Mouse (Mus musculus): ENCODE data around the gene Mgat1. TPM values are rescaled to one million over a fixed set of nuclear protein-coding genes. Genes with fewer than 3 reads are reported as not detected.

Gene Mgat1
- total and polyA plus RNA-seq, 2 experiments from 2014 or later: 33.9 to 88.1 TPM

- no peak overlapping the region for H3K4me3 ChIP-seq (ENCODE audit: low read depth, low read length)
- H3K36me3 ChIP-seq (ENCODE audit: insufficient read depth, low read length): peaks cover 19% of the 10 kb centered on the region
- no peaks in the 10 kb centered on the region for H3K4me1 ChIP-seq (ENCODE audit: insufficient read depth, low read length)
- H3K27ac ChIP-seq (ENCODE audit: low read depth, low read length): no peak overlapping the region
- 94% methylated on average over 6 of the region's 6 CpGs for WGBS
- H3K4me2 ChIP-seq (ENCODE audit: low read depth, low read length, poor library complexity, severe bottlenecking): no peak overlapping the region
- no peaks in the 10 kb centered on the region for H3K9me3 ChIP-seq (ENCODE audit: low read length)
- ATAC-seq (ENCODE audit: low FRiP score) (no peak), DNase-seq (ENCODE audit: low spot score) (no peak)
- H3K9ac ChIP-seq (replicated peaks; ENCODE audit: low read length, poor library complexity, severe bottlenecking): no peak overlapping the region
- no peaks in the 10 kb centered on the region for H3K27me3 ChIP-seq (ENCODE audit: insufficient read depth, low read length)
- no peak for TF ChIP-seq CTCF (IDR thresholded peaks at IDR 0.05)
Observed at GRCm38 (mm10) chr11:49263149-49263548, 19.2 kb downstream of the Mgat1 start.

GRCm38 (mm10) chr11:49264081-49264480 is 20.1 kb downstream of the Mgat1 start:
- Histone ChIP-seq H3K4me3 (ENCODE audit: low read depth, low read length) (no peak overlapping the region), H3K27ac (ENCODE audit: low read depth, low read length) (no peak overlapping the region), H3K4me1 (ENCODE audit: insufficient read depth, low read length) (no peaks in the 10 kb centered on the region), H3K9ac (replicated peaks; ENCODE audit: low read length, poor library complexity, severe bottlenecking) (no peak overlapping the region), H3K4me2 (ENCODE audit: low read depth, low read length, poor library complexity, severe bottlenecking) (no peak overlapping the region), H3K27me3 (ENCODE audit: insufficient read depth, low read length) (no peaks in the 10 kb centered on the region), H3K36me3 (ENCODE audit: insufficient read depth, low read length) (peaks cover 19% of the 10 kb centered on the region), H3K9me3 (ENCODE audit: low read length) (no peaks in the 10 kb centered on the region)
- WGBS: 85% methylated on average over 7 of the region's 7 CpGs
- no peak for TF ChIP-seq CTCF (IDR thresholded peaks at IDR 0.05)
- ATAC-seq (ENCODE audit: low FRiP score) (no peak), DNase-seq (ENCODE audit: low spot score) (no peak)

GRCm38 (mm10) chr11:49264622-49265021 is 20.6 kb downstream of the Mgat1 start:
- H3K9ac ChIP-seq (replicated peaks; ENCODE audit: low read length, poor library complexity, severe bottlenecking): no peak overlapping the region
- WGBS: 78% methylated on average over 11 of the region's 11 CpGs
- H3K4me1 ChIP-seq (ENCODE audit: insufficient read depth, low read length): no peaks in the 10 kb centered on the region
- no peak overlapping the region for H3K4me3 ChIP-seq (ENCODE audit: low read depth, low read length)
- DNase-seq (ENCODE audit: low spot score) (no peak), ATAC-seq (ENCODE audit: low FRiP score) (no peak)
- no peak for TF ChIP-seq CTCF (IDR thresholded peaks at IDR 0.05)
- no peaks in the 10 kb centered on the region for H3K9me3 ChIP-seq (ENCODE audit: low read length)
- H3K36me3 ChIP-seq (ENCODE audit: insufficient read depth, low read length): peaks cover 19% of the 10 kb centered on the region
- no peak overlapping the region for H3K27ac ChIP-seq (ENCODE audit: low read depth, low read length)
- no peaks in the 10 kb centered on the region for H3K27me3 ChIP-seq (ENCODE audit: insufficient read depth, low read length)
- no peak overlapping the region for H3K4me2 ChIP-seq (ENCODE audit: low read depth, low read length, poor library complexity, severe bottlenecking)

GRCm38 (mm10) chr11:49265101-49265500 is 21.1 kb downstream of the Mgat1 start:
- no peak for DNase-seq (ENCODE audit: low spot score)
- H3K4me1 ChIP-seq (ENCODE audit: insufficient read depth, low read length): no peaks in the 10 kb centered on the region
- peaks cover 19% of the 10 kb centered on the region for H3K36me3 ChIP-seq (ENCODE audit: insufficient read depth, low read length)
- no peak overlapping the region for H3K4me2 ChIP-seq (ENCODE audit: low read depth, low read length, poor library complexity, severe bottlenecking)
- TF ChIP-seq CTCF (IDR thresholded peaks at IDR 0.05): no peak
- H3K27me3 ChIP-seq (ENCODE audit: insufficient read depth, low read length): no peaks in the 10 kb centered on the region
- no peak overlapping the region for H3K9ac ChIP-seq (replicated peaks; ENCODE audit: low read length, poor library complexity, severe bottlenecking)
- no peak for ATAC-seq (ENCODE audit: low FRiP score)
- H3K27ac ChIP-seq (ENCODE audit: low read depth, low read length): no peak overlapping the region
- H3K4me3 ChIP-seq (ENCODE audit: low read depth, low read length): no peak overlapping the region
- 78% methylated on average over 8 of the region's 8 CpGs for WGBS
- H3K9me3 ChIP-seq (ENCODE audit: low read length): no peaks in the 10 kb centered on the region

- peaks cover 6% of the 10 kb centered on the region for H3K36me3 ChIP-seq (ENCODE audit: insufficient read depth, low read length)
- no peaks in the 10 kb centered on the region for H3K4me1 ChIP-seq (ENCODE audit: insufficient read depth, low read length)
- DNase-seq (ENCODE audit: low spot score): no peak
- no peak overlapping the region for H3K27ac ChIP-seq (ENCODE audit: low read depth, low read length)
- no peaks in the 10 kb centered on the region for H3K9me3 ChIP-seq (ENCODE audit: low read length)
- no peak overlapping the region for H3K4me3 ChIP-seq (ENCODE audit: low read depth, low read length)
- H3K27me3 ChIP-seq (ENCODE audit: insufficient read depth, low read length): no peaks in the 10 kb centered on the region
- TF ChIP-seq CTCF (IDR thresholded peaks at IDR 0.05): no peak
- H3K4me2 ChIP-seq (ENCODE audit: low read depth, low read length, poor library complexity, severe bottlenecking): no peak overlapping the region
- H3K9ac ChIP-seq (replicated peaks; ENCODE audit: low read length, poor library complexity, severe bottlenecking): no peak overlapping the region
- 88% methylated on average over 6 of the region's 6 CpGs for WGBS
- no peak for ATAC-seq (ENCODE audit: low FRiP score)
Observed at GRCm38 (mm10) chr11:49266671-49267070, 22.7 kb downstream of the Mgat1 start.

GRCm38 (mm10) chr11:49267316-49267715 is 23.3 kb downstream of the Mgat1 start:
- no peak for ATAC-seq (ENCODE audit: low FRiP score)
- H3K9ac ChIP-seq (replicated peaks; ENCODE audit: low read length, poor library complexity, severe bottlenecking): no peak overlapping the region
- WGBS: 89% methylated on average over 10 of the region's 10 CpGs

More at GRCm38 (mm10) chr11:49267316-49267715, 23.3 kb downstream of the Mgat1 start:
- DNase-seq (ENCODE audit: low spot score): no peak
- no peak overlapping the region for H3K4me3 ChIP-seq (ENCODE audit: low read depth, low read length)
- no peaks in the 10 kb centered on the region for H3K4me1 ChIP-seq (ENCODE audit: insufficient read depth, low read length)
- H3K9me3 ChIP-seq (ENCODE audit: low read length): no peaks in the 10 kb centered on the region
- H3K27me3 ChIP-seq (ENCODE audit: insufficient read depth, low read length): no peaks in the 10 kb centered on the region
- H3K27ac ChIP-seq (ENCODE audit: low read depth, low read length): no peak overlapping the region
- H3K36me3 ChIP-seq (ENCODE audit: insufficient read depth, low read length): peaks cover 2% of the 10 kb centered on the region
- TF ChIP-seq CTCF (IDR thresholded peaks at IDR 0.05): no peak
- no peak overlapping the region for H3K4me2 ChIP-seq (ENCODE audit: low read depth, low read length, poor library complexity, severe bottlenecking)

Measured in midbrain, postnatal 0 days (tissue).